Mouse (Mus musculus): Measurements from ENCODE around the gene Parp1.

DNA sequence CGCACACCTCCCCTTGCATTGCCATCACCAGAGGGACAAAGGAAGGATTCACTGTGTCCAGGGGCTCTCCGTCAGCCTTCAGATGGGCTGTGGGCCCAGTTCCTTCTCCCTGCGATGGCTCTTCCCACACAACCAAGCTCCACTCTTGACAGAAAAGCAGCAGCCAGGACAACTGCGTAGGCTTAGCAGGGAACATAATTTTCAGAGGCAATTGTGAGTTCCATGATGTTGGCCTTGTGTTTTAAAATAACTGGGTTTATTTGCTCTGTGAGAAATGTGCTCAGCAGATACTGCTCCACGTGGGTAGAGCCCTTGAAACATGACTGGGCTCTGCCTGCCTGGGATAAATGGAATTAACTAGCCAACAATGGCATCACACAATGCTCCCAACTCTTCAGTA lies 3.8 kb upstream of the Parp1 start:
- TF ChIP-seq CTCF (conservative IDR thresholded peaks at IDR 0.05; ENCODE audit: low read length) (no peak), NANOG (IDR thresholded peaks at IDR 0.05; ENCODE audit: borderline replicate concordance, low read length) (no peak), POU5F1 (IDR thresholded peaks at IDR 0.05; ENCODE audit: borderline replicate concordance, low read length) (no peak)

All from E14TG2a.4 (cell line).